Mouse (Mus musculus) kidney, postnatal 0 days (tissue): Measurements from ENCODE around the gene Krt86. TPM values are rescaled to one million over a fixed set of nuclear protein-coding genes. Genes with fewer than 3 reads are reported as not detected.

ENCODE experiments used
- ATAC-seq: fragments of 200-750 bp; cut with Nextera tagmentation; replicated peaks from 2 replicates; pipeline ENCODE4 v1.8.0; 2017; ENCODE audit warnings: low read depth, moderate number of reproducible peaks, moderate TSS enrichment, moderate library complexity; ENCODE audit not compliant: low FRiP score
- DNase-seq: peaks from one replicate; pipeline ENCODE4 v3.0.0-alpha.2; 2016; ENCODE audit warnings: low spot score
- H3K27ac ChIP-seq: fragments of 300-500 bp; sonication (generic); 2 replicates; pipeline ENCODE4 v1.5.1; 2014; ENCODE audit warnings: mild to moderate bottlenecking
- H3K27me3 ChIP-seq: fragments of 300-500 bp; sonication (generic); 2 replicates; pipeline ENCODE4 v1.6.1; 2014; ENCODE audit warnings: low read length, mixed read lengths; ENCODE audit not compliant: insufficient read depth
- H3K36me3 ChIP-seq: fragments of 300-500 bp; sonication (generic); 2 replicates; pipeline ENCODE4 v1.6.1; 2014; ENCODE audit warnings: low read length, mixed read lengths; ENCODE audit not compliant: insufficient read depth
- H3K4me1 ChIP-seq: fragments of 300-500 bp; sonication (generic); replicated peaks from 2 replicates; pipeline ENCODE4 v1.6.1; 2014; ENCODE audit warnings: antibody characterized with exemption, low read length, mixed read lengths; ENCODE audit not compliant: insufficient read depth
- H3K4me2 ChIP-seq: fragments of 300-500 bp; sonication (generic); 2 replicates; pipeline ENCODE4 v1.6.1; 2014; ENCODE audit warnings: mild to moderate bottlenecking, low read length, moderate library complexity, mixed read lengths
- H3K4me3 ChIP-seq: fragments of 300-500 bp; sonication (generic); replicated peaks from 2 replicates; pipeline ENCODE4 v1.5.1; 2014; ENCODE audit warnings: low read depth, low read length
- H3K9ac ChIP-seq: fragments of 300-500 bp; sonication (generic); 2 replicates; pipeline ENCODE4 v1.6.1; 2014; ENCODE audit warnings: low read depth, low read length
- H3K9me3 ChIP-seq: fragments of 300-500 bp; sonication (generic); replicated peaks from 2 replicates; pipeline ENCODE4 v1.6.1; 2016; ENCODE audit warnings: low read length, inconsistent platforms, mixed read lengths
- CTCF ChIP-seq: IDR thresholded peaks from 2 replicates; pipeline ENCODE4 v1.5.1; 2016; ENCODE audit warnings: antibody characterized with exemption, low read depth, mild to moderate bottlenecking, moderate library complexity
- WGBS: fragments of 180-500 bp; shearing (Covaris S2); extraction: QIAGEN DNeasy Blood & Tissue Kit; methylation state at CpG from one replicate; pipeline ENCODE4 v1.1.7; 2014; 5-methylcytosine and 5-hydroxymethylcytosine counted together
- polyA plus RNA-seq: library from polyadenylated mRNA; unstranded; fragments of >200 nt; fragmentation: Nextera tagmentation; extraction: Ambion mirVana; gene quantifications from 2 replicates; pipeline ENCODE4 v1.2.1, GENCODE M21; 2015

Gene Krt86
- polyA plus RNA-seq, 1 experiment from 2014 or later: not detected

- Histone ChIP-seq H3K9ac (no peak overlapping the region), H3K36me3 (no peaks in the 10 kb centered on the region), H3K4me2 (no peak overlapping the region), H3K4me1 (no peaks in the 10 kb centered on the region), H3K4me3 (no peak overlapping the region), H3K27me3 (no peaks in the 10 kb centered on the region), H3K27ac (no peak overlapping the region), H3K9me3 (no peaks in the 10 kb centered on the region)
- DNase-seq (no peak), ATAC-seq (no peak)
- 70% methylated on average over 14 of the region's 14 CpGs for WGBS
- TF ChIP-seq CTCF: 0 out of 2 replicates have a peak, but pooled peaks have one; percentile 28
These were observed 14.0 kb upstream of the Krt86 start for GRCm38 (mm10) chr15:101459283-101459682.

DNA sequence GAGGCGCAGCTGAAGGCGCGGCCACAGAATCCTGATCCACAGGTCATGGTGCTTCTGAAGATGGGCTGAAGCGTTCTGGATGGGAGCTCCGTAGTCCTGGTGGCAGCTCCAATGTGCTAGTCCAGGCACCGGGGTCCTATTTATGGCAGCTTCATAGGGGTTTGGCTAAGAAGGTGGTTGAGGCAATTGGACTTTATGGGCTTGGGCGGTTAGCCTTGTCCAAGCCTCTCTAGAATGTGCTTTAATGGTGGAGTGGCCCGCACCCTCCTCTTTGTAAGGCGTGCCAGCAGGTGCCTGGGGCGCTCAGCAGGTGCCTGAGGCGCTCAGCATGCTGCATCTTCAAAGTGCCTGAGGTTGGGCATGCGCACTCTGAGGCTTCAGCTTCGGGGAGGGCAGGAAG is 9.6 kb upstream of the Krt86 start, which contains the start of gene Krt81:
Krt81 (minus strand) TSS at position 101 of the 400 bp plus-strand sequence.
- ATAC-seq (no peak), DNase-seq (no peak)
- WGBS: 77% methylated on average over 13 of the region's 13 CpGs
- Histone ChIP-seq H3K9ac (no peak within 1 kb of the TSS), H3K27me3 (no peaks in the 10 kb centered on the region), H3K36me3 (no peaks in the 10 kb centered on the region), H3K27ac (no peak within 1 kb of the TSS), H3K4me2 (no peak within 1 kb of the TSS), H3K9me3 (no peaks in the 10 kb centered on the region), H3K4me3 (no peak within 1 kb of the TSS), H3K4me1 (no peaks in the 10 kb centered on the region)
- no peak for TF ChIP-seq CTCF

- Histone ChIP-seq H3K4me2 (no peak overlapping the region), H3K27me3 (no peaks in the 10 kb centered on the region), H3K4me3 (no peak overlapping the region), H3K27ac (no peak overlapping the region), H3K36me3 (no peaks in the 10 kb centered on the region), H3K9me3 (no peaks in the 10 kb centered on the region), H3K9ac (no peak overlapping the region), H3K4me1 (no peaks in the 10 kb centered on the region)
- ATAC-seq (no peak), DNase-seq (no peak)
- WGBS: 83% methylated on average over 4 of the region's 4 CpGs
- TF ChIP-seq CTCF: no peak
These were observed 4.2 kb upstream of the Krt86 start for GRCm38 (mm10) chr15:101469093-101469492.

GRCm38 (mm10) chr15:101479007-101479665 is 5.9 kb downstream of the Krt86 start:
- TF ChIP-seq CTCF: peak; percentile 61
- peaks cover 6% of the 10 kb centered on the region; the same call in 1 of the 2 replicates for H3K4me1 ChIP-seq
- peak; percentile 46 for DNase-seq
- WGBS: 4% methylated on average over 31 of the region's 31 CpGs
- no peak overlapping the region for H3K27ac ChIP-seq
- no peaks in the 10 kb centered on the region for H3K27me3 ChIP-seq
- H3K9me3 ChIP-seq: no peaks in the 10 kb centered on the region
- no peak overlapping the region for H3K9ac ChIP-seq
- H3K4me2 ChIP-seq: peak overlapping the region; percentile 56
- ATAC-seq: no peak
- H3K4me3 ChIP-seq: peak overlapping the region; percentile 17
- no peaks in the 10 kb centered on the region for H3K36me3 ChIP-seq

GRCm38 (mm10) chr15:101479666-101480060 is 6.4 kb downstream of the Krt86 start:
- no peak overlapping the region for H3K9ac ChIP-seq
- peak overlapping the region; percentile 17; the same call in 1 of the 2 replicates for H3K4me3 ChIP-seq
- H3K4me2 ChIP-seq: peak overlapping the region; percentile 56
- TF ChIP-seq CTCF: no peak
- ATAC-seq: no peak
- WGBS: 25% methylated on average over 11 of the region's 11 CpGs
- no peaks in the 10 kb centered on the region for H3K36me3 ChIP-seq
- H3K9me3 ChIP-seq: no peaks in the 10 kb centered on the region
- no peak for DNase-seq
- H3K4me1 ChIP-seq: peaks cover 6% of the 10 kb centered on the region; the same call in 1 of the 2 replicates
- no peaks in the 10 kb centered on the region for H3K27me3 ChIP-seq
- H3K27ac ChIP-seq: no peak overlapping the region

GRCm38 (mm10) chr15:101482056-101482455 is 8.8 kb downstream of the Krt86 start:
- 40% methylated on average over 4 of the region's 4 CpGs for WGBS
- Histone ChIP-seq H3K4me1 (peaks cover 6% of the 10 kb centered on the region; the same call in 1 of the 2 replicates), H3K9ac (no peak overlapping the region), H3K27me3 (no peaks in the 10 kb centered on the region), H3K4me3 (no peak overlapping the region), H3K36me3 (no peaks in the 10 kb centered on the region), H3K4me2 (no peak overlapping the region), H3K9me3 (no peaks in the 10 kb centered on the region), H3K27ac (no peak overlapping the region)
- TF ChIP-seq CTCF: no peak
- no peak for DNase-seq
- ATAC-seq: no peak
